Mouse (Mus musculus) limb, embryonic 11.5 days (tissue): ENCODE measurements around the gene S100a4. TPM values are rescaled to one million over a fixed set of nuclear protein-coding genes. Genes with fewer than 3 reads are reported as not detected.

Experiments used
- ATAC-seq: fragments of 200-750 bp; cut with Nextera tagmentation; 2 replicates; pipeline ENCODE4 v1.8.0; 2017; ENCODE audit warnings: low read depth; ENCODE audit not compliant: insufficient number of reproducible peaks, low FRiP score, low TSS enrichment
- DNase-seq: peaks from one replicate; pipeline ENCODE4 v3.0.0-alpha.2; 2015; ENCODE audit warnings: low spot score
- H3K27ac ChIP-seq: fragments of 300-500 bp; sonication (generic); replicated peaks from 2 replicates; pipeline ENCODE4 v1.5.1; 2014; ENCODE audit warnings: low read depth, mild to moderate bottlenecking, low read length
- H3K27me3 ChIP-seq: fragments of 300-500 bp; sonication (generic); 2 replicates; pipeline ENCODE4 v1.6.1; 2014; ENCODE audit warnings: mild to moderate bottlenecking, low read length, mixed read lengths; ENCODE audit not compliant: control insufficient read depth, insufficient read depth
- H3K36me3 ChIP-seq: fragments of 300-500 bp; sonication (generic); 2 replicates; pipeline ENCODE4 v1.6.1; 2014; ENCODE audit warnings: mild to moderate bottlenecking, low read length, moderate library complexity, mixed read lengths; ENCODE audit not compliant: control insufficient read depth, insufficient read depth
- H3K4me1 ChIP-seq: fragments of 300-500 bp; sonication (generic); 2 replicates; pipeline ENCODE4 v1.6.1; 2014; ENCODE audit warnings: low read length, mixed read lengths; ENCODE audit not compliant: control insufficient read depth, insufficient read depth
- H3K4me2 ChIP-seq: fragments of 300-500 bp; sonication (generic); 2 replicates; pipeline ENCODE4 v1.6.1; 2014; ENCODE audit warnings: low read depth, mild to moderate bottlenecking, moderate library complexity; ENCODE audit not compliant: severe bottlenecking
- H3K4me3 ChIP-seq: fragments of 300-500 bp; sonication (generic); 2 replicates; pipeline ENCODE4 v1.5.1; 2014; ENCODE audit warnings: low read depth, low read length
- H3K9ac ChIP-seq: fragments of 300-500 bp; sonication (generic); 2 replicates; pipeline ENCODE4 v1.6.1; 2014; ENCODE audit warnings: mild to moderate bottlenecking, low read length
- H3K9me3 ChIP-seq: fragments of 300-500 bp; sonication (generic); 2 replicates; pipeline ENCODE4 v1.6.1; 2016; ENCODE audit warnings: low read length; ENCODE audit not compliant: control insufficient read depth
- WGBS: fragments of 180-500 bp; shearing (Covaris S2); extraction: QIAGEN DNeasy Blood & Tissue Kit; methylation state at CpG from one replicate; pipeline ENCODE4 v1.1.7; 2014; 5-methylcytosine and 5-hydroxymethylcytosine counted together
- polyA plus RNA-seq: library from polyadenylated mRNA; unstranded; fragments of >200 nt; fragmentation: Nextera tagmentation; extraction: Ambion mirVana; gene quantifications from 2 replicates; pipeline ENCODE4 v1.2.1, GENCODE M21; 2014

Gene S100a4
- polyA plus RNA-seq, result 0.72 and 1.0 TPM in 2 replicates

GRCm38 (mm10) chr3:90603623-90604022 is at the start of gene S100a4:
Gene S100a4 (plus strand): TSS chr3:90603771.
- ATAC-seq, result peak; percentile 26; the same call in 1 of the 2 replicates
- WGBS, result 34% methylated on average over 3 of the region's 3 CpGs
- Histone ChIP-seq H3K9me3 (no peaks in the 10 kb centered on the region), H3K4me3 (no peak within 1 kb of the TSS), H3K4me1 (peaks cover 2% of the 10 kb centered on the region; the same call in 1 of the 2 replicates), H3K4me2 (no peak within 1 kb of the TSS), H3K36me3 (no peaks in the 10 kb centered on the region), H3K9ac (no peak within 1 kb of the TSS), H3K27me3 (no peaks in the 10 kb centered on the region), H3K27ac (no peak within 1 kb of the TSS)
- peak; percentile 41 for DNase-seq

DNA sequence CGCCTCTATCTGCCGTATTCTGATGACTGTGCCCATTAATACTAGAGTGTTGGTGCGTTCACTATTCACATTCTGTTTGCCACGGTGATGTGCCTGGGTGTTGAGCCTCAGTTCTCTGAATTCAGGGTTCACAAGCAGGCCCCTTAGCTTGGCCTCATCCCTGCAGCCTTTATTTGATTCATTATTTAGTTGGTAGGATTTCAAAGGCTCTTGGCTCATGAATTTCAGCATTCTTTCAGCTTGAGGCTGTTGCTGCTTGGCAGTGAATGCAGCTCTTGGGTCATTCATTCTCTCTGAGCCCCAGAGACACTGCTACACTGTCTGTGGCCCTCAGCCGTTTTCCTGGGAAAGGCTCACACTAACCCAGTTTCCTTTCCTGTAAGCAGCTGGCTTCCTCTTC is 47.6 kb upstream of the S100a4 start:
- 76% methylated on average over 5 of the region's 5 CpGs for WGBS
- no peak for DNase-seq
- Histone ChIP-seq H3K4me2 (no peak overlapping the region), H3K9ac (no peak overlapping the region), H3K27me3 (no peaks in the 10 kb centered on the region), H3K9me3 (no peaks in the 10 kb centered on the region), H3K4me1 (no peaks in the 10 kb centered on the region), H3K4me3 (no peak overlapping the region), H3K27ac (no peak overlapping the region), H3K36me3 (no peaks in the 10 kb centered on the region)
- no peak for ATAC-seq

DNA sequence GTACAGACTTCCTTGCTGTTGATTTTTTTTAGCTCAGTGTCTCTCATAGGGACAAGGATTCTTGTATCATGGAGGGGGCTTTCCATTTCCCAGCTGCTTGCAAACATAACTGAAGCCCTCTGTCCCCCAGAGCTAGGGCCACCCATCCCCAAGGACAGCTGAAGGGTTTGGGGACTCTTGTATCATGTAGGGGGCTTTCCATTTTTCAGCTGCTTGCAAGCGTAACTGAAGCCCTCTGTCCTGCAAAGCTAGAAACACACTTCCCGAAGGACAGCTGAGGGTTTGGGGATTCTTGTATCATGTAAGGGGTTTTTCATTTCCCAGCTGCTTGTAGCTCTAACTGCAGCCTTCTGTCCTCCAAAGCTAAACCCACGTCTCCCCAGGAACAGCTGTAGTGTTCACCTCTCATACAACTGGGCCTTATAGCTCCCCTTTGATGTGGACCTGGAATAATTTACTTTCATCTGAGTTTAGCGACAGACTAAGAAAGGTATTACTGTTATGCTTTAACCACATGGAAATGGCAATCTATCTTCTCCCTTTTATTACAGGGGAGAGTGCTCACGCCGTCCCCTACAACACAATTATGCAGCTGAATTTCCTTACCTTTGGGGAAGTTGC is 43.5 kb upstream of the S100a4 start, which contains the start of gene S100a3:
TSS of gene S100a3 (plus strand) at position 571 of the 621 bp plus-strand sequence.
- DNase-seq (no peak), ATAC-seq (no peak)
- Histone ChIP-seq H3K27ac (no peak within 1 kb of the TSS), H3K4me2 (no peak within 1 kb of the TSS), H3K27me3 (no peaks in the 10 kb centered on the region), H3K9ac (no peak within 1 kb of the TSS), H3K36me3 (no peaks in the 10 kb centered on the region), H3K9me3 (no peaks in the 10 kb centered on the region), H3K4me3 (no peak within 1 kb of the TSS), H3K4me1 (no peaks in the 10 kb centered on the region)
- 64% methylated on average over 6 of the region's 6 CpGs for WGBS

- H3K9ac ChIP-seq, result no peak overlapping the region
- no peak overlapping the region for H3K4me2 ChIP-seq
- no peaks in the 10 kb centered on the region for H3K27me3 ChIP-seq
- no peaks in the 10 kb centered on the region for H3K4me1 ChIP-seq
- H3K4me3 ChIP-seq, result no peak overlapping the region
- H3K9me3 ChIP-seq, result no peaks in the 10 kb centered on the region
- DNase-seq (no peak), ATAC-seq (no peak)
- no peak overlapping the region for H3K27ac ChIP-seq
- no peaks in the 10 kb centered on the region for H3K36me3 ChIP-seq
- WGBS, result 84% methylated on average over 5 of the region's 5 CpGs
These were observed 28.9 kb upstream of the S100a4 start for GRCm38 (mm10) chr3:90574691-90575090.

GRCm38 (mm10) chr3:90575320-90575719 is 28.3 kb upstream of the S100a4 start:
- DNase-seq (no peak), ATAC-seq (no peak)
- no peaks in the 10 kb centered on the region for H3K9me3 ChIP-seq
- H3K9ac ChIP-seq, result no peak overlapping the region
- H3K4me2 ChIP-seq, result no peak overlapping the region
- 90% methylated on average over 3 of the region's 3 CpGs for WGBS
- no peaks in the 10 kb centered on the region for H3K36me3 ChIP-seq
- H3K27me3 ChIP-seq, result no peaks in the 10 kb centered on the region
- H3K4me1 ChIP-seq, result no peaks in the 10 kb centered on the region
- no peak overlapping the region for H3K27ac ChIP-seq
- no peak overlapping the region for H3K4me3 ChIP-seq

- WGBS, result 73% methylated on average over 10 of the region's 10 CpGs
These were observed 27.1 kb upstream of the S100a4 start for GRCm38 (mm10) chr3:90576351-90577001.

DNA sequence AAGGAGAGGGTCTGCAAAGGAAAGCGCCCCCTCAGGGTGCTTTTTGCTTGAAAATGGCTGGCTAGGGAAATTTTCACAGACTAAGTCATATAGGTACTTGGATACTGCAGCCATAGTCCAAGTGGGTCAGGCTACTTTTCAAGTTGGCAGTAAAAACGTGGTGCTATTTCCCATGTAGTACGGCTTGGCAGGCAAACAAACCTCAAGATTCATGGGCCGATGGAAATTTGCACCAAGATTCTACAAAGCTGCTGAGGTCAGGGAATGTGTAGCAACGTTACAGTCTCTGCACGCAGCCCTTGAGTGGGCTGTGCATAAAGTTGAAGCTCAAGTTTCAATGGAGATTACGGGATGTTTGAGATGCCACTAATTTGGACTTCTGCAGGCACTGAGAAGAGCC is 24.1 kb upstream of the S100a4 start:
- no peak for DNase-seq
- Histone ChIP-seq H3K27me3 (no peaks in the 10 kb centered on the region), H3K9ac (no peak overlapping the region), H3K9me3 (no peaks in the 10 kb centered on the region), H3K36me3 (no peaks in the 10 kb centered on the region), H3K4me1 (no peaks in the 10 kb centered on the region), H3K4me3 (no peak overlapping the region), H3K4me2 (no peak overlapping the region), H3K27ac (no peak overlapping the region)
- 74% methylated on average over 7 of the region's 7 CpGs for WGBS
- no peak for ATAC-seq

More at GRCm38 (mm10) chr3:90576351-90577001, 27.1 kb upstream of the S100a4 start:
- Histone ChIP-seq H3K9ac (no peak overlapping the region), H3K9me3 (no peaks in the 10 kb centered on the region), H3K4me1 (no peaks in the 10 kb centered on the region), H3K27ac (no peak overlapping the region), H3K27me3 (no peaks in the 10 kb centered on the region), H3K4me3 (no peak overlapping the region), H3K4me2 (no peak overlapping the region), H3K36me3 (no peaks in the 10 kb centered on the region)
- no peak for ATAC-seq
- DNase-seq, result no peak

- Histone ChIP-seq H3K36me3 (no peaks in the 10 kb centered on the region), H3K9ac (no peak overlapping the region), H3K27ac (no peak overlapping the region), H3K27me3 (no peaks in the 10 kb centered on the region), H3K9me3 (no peaks in the 10 kb centered on the region), H3K4me2 (no peak overlapping the region), H3K4me3 (no peak overlapping the region), H3K4me1 (no peaks in the 10 kb centered on the region)
- WGBS, result 95% methylated on average over 5 of the region's 5 CpGs
- ATAC-seq (0 out of 2 replicates have a peak, but pooled peaks have one; percentile 38), DNase-seq (no peak)
These were observed 22.4 kb upstream of the S100a4 start for GRCm38 (mm10) chr3:90581141-90581540.
